Mouse (Mus musculus): Measurements from ENCODE around the gene Agap3.

The Agap3 gene

GRCm38 (mm10) chr5:24474025-24474722 is 22.2 kb downstream of the Agap3 start:
- no peak for DNase-seq (ENCODE audit: extremely low read depth, low read depth)

DNA sequence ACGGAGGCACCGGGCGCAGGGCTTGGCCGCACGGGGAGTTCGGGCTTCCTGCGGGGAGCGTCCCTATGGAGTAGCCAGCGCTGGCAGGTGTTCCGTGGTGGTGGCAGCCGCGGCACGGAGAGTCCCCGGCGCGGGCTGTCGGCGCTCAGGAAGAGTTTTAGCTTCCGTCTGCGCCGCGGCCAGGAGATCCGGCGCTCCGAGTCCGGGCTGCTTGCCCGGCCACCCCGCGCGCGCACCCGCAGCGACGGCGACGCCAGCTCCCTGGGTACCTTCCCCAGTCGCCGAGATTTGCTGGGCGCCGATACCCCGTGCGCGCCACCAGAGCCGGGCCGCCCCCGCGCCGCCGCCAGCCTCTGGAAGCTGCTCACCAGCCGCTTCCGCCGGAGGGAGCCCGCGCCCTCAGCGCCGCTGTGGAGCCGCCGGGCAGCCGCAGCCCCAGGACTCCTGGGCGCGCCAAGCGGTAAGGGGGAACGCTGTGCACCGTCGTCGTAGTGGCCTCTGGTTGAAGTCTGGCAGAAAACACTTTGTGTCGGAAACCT is 22.8 kb downstream of the Agap3 start:
- no peak for DNase-seq (ENCODE audit: extremely low read depth, low read depth)

DNA sequence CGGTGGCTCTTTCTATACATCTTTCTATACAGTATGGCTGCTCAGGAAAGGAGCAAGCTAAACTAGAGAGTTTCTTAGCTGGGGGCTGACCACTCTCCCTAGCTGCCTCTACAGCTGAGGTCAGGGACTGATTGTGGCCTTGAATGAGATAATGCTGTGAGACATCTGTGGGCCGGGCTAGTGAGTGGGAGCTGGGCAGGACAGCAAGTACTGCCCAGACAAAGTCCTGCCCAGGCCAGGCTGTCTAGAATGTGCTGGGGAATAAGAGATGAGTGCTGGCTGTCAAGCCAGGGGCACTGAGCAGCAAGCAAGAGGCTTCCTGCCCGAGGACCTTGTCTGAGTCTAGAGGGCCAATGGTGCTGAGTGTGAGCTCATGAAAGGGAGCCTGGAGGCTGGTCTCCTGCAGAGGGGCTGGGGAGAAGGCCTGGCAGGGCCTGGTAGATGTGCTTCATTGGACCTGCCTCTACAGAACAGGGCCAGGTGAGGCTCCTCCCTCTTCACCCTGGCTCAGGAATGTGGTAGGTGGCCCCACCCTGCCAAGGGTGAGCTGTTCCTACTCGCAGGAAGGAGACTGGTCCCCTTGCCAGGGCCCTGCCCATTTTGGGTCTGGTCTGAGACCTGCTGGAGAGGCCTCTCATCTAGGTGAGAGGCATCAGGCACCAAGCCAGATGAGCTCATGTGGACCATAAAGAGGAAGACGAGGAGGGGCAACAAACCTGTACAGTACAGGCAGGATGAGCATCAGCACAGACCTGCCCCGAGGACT is 23.7 kb downstream of the Agap3 start:
- no peak for DNase-seq (ENCODE audit: extremely low read depth, low read depth)

GRCm38 (mm10) chr5:24477909-24478308 is 25.9 kb downstream of the Agap3 start:
- DNase-seq (ENCODE audit: extremely low read depth, low read depth): no peak

- DNase-seq (ENCODE audit: extremely low read depth, low read depth): no peak
Observed at GRCm38 (mm10) chr5:24481647-24482046, 29.7 kb downstream of the Agap3 start.

DNA sequence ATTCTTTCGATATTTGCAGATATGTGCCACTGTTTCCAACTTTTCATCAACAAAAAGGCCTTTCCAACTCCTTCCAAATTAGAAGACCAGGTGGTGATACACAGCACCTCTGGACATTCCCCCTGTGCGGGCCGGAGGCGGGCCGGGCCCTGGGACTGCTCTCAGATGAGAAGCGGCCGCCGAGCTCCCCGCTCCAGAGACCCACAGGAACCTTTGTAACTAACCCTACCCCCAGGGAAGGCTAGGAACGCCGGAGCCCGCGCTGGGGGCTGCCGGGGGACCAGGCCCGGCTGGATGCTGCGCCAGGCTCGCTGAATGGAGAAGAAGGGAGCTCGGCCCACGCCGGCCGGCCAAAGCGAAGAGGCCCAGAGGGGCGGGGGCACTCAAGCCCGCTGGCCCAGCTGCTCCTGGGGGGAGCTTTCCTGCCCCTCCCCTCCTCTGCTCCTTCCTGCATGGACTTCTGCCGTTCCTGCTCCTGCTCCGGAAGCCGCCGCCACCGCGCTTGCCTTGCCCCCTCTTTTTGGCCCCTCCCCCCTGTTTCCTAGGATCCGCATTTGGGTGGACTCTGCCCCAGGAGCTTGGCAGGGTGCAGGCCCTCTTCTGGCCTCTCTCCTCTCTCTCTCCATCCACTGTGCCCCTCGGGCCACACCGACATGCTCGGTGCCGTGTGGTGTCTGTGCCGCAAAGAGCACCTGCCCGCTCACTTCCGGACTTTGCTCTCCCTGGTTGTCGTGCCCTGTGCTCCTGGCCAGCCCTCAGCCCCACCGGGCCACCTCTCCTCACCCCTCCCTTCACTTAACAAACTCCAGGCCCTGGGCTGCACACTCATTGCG is 30.5 kb downstream of the Agap3 start:
- DNase-seq (ENCODE audit: extremely low read depth, low read depth): no peak

GRCm38 (mm10) chr5:24483326-24483725 is 31.3 kb downstream of the Agap3 start:
- peak; percentile 29 for DNase-seq (ENCODE audit: extremely low read depth, low read depth)

- no peak for DNase-seq (ENCODE audit: extremely low read depth, low read depth)
Observed at GRCm38 (mm10) chr5:24484963-24485362, 33.0 kb downstream of the Agap3 start.

DNA sequence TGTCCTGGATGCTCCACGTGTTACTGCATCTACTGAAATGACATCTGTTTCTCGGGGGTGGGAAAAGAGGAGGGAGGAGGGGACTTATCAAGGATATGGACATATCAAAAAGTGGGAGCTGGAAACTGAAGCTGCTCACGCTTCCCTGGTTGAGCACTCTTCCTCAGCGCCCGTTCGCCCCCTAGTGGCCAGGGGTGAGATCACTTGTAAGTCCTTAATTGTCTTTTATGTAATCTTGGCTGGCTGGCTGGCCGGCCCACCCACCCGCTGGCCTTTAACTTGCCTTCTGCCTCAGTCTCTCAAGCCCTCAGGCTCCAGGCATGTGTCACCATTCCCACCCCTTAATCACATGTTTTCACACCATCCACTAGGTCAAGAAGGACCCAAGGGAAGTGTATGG is 34.1 kb downstream of the Agap3 start:
- peak; percentile 42 for DNase-seq (ENCODE audit: extremely low read depth, low read depth)

- no peak for DNase-seq (ENCODE audit: extremely low read depth, low read depth)
Observed at GRCm38 (mm10) chr5:24486738-24487137, 34.8 kb downstream of the Agap3 start.

- no peak for DNase-seq (ENCODE audit: extremely low read depth, low read depth)
Observed at GRCm38 (mm10) chr5:24490413-24490920, 38.5 kb downstream of the Agap3 start.

DNA sequence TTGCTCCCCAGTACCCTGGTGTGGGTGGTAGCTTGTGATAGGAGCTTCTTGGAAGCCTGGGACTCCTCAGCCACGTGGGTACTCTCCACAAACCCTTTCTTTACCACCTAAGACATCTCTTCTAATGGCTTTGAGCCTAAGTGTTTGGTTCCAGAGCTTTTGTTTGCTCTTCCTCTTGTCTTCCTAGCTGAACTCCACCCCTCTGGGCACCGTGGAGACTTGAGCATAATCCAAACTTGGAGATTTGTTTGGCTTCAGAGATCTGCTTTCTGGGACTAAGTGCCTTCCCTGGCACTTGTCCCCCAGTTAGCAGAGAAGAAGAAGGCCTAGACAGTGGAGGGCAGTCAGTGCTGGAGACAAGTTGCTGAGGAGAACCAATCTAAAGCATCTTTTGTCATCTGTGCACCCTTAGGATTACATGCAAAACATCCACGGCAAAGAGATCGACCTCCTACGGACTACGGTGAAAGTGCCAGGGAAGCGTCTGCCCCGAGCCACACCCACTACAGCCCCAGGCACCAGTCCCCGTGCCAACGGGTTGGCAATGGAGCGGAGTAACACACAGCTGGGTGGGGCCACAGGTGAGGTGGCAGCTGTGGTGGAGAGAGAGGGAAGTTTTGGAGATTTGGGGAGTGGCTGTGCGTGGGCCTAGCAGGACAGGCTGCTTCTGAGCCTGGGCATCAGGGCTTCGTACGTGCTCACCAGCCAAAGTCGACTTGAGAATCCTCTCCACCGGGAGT is 40.7 kb downstream of the Agap3 start:
- DNase-seq (ENCODE audit: extremely low read depth, low read depth): no peak

DNA sequence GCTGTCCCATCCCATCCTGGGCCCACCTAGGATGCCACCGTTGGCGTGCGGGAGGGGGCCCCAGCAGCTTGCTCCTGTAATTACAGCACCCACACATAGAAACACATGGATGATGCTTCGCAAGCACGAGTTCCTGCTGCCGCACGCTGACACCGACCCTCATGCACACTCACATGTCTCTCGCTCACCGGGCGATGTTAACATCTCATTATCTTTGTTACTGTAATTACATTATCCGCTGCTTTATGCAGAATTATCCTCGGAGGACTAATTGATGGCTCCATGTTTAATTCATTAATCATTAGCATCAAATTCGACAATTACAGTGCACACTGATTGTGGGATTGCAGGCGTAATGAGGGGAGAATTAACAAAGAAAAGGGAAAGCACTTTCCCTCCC is 43.0 kb downstream of the Agap3 start:
- no peak for DNase-seq (ENCODE audit: extremely low read depth, low read depth)

DNA sequence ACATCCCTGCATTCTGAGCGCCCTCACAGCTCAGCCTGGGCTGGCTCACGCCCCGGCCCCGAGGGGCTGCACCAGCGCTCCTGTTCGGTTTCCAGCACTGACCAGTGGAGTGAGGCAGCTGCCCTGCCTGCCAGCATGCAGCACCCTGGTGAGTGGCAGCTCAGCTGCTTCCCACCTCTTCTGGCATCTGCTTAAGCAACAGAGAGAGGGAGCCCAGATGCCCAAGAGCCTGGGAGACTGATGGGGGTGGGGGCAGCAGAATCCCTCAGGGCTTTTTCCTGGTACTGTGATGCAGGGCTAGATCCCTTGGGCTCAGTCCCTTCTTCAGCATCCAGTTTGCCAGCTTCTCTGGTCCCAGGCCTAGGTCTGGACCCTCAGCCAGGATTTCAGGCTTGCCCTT is 44.8 kb downstream of the Agap3 start:
- no peak for DNase-seq (ENCODE audit: extremely low read depth, low read depth)

GRCm38 (mm10) chr5:24497526-24497925 is 45.5 kb downstream of the Agap3 start:
- DNase-seq (ENCODE audit: extremely low read depth, low read depth): no peak

DNA sequence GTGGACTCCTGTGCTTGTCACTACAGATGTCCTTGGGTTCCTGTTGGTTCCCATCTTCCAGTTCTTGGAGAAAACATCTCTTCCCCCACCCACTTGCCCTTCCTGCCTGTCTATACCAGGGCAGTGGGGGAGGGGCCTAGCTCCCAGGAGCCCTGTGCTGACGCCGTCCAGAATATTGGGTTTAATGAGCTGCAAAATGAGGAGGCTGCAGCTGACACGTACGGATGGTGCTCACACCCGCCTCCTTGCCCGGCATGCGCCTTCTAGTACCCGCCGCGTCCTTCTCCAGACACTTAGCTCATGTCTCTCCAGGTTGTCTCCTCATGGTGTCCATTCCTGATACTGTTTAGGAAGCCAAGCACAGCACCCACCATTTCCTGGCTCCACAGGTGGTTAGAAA is 47.1 kb downstream of the Agap3 start:
- DNase-seq (ENCODE audit: extremely low read depth, low read depth): no peak

GRCm38 (mm10) chr5:24500851-24501250 is 48.9 kb downstream of the Agap3 start:
- DNase-seq (ENCODE audit: extremely low read depth, low read depth): no peak

DNA sequence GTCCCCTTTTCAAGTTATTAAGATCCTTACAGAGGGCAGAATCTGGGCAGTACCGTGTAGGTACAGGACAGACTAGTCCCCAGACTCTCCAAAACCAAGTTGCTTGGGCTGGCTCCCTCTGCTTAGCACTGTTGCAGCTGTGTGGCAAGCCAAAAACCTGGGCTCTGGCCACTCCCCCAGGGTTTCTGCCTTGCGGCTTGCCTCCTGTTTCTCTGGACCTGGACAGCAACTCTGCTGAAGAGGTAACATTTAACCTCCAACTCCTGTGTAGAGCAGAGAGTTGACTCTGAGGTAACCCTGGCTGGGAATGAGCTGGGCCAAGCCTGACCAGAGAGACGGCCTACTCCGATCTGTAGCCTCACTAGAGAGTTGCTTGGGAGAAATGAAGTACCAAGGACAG is 50.8 kb downstream of the Agap3 start:
- no peak for DNase-seq (ENCODE audit: extremely low read depth, low read depth)

DNA sequence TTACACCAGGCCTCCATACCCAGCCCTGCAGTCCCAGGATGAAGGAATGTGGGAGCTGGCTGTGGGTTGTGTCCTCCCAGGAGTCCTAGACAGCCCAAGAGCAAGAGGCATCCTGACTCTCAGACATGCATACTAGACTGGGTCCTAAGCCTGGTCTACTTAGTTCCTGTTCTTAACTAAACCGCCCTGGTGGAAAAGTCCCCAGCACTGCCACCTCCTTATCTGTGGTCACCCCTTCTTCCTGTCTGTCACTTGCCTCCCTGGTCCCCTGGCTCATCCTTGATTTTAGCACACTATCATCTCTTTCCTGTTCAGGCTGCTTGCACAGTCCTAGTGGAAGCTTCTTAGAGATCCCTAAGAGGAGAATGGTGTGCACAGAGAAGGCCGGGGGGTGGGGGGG is 53.5 kb downstream of the Agap3 start:
- peak; percentile 95 for DNase-seq (ENCODE audit: extremely low read depth, low read depth)

DNA sequence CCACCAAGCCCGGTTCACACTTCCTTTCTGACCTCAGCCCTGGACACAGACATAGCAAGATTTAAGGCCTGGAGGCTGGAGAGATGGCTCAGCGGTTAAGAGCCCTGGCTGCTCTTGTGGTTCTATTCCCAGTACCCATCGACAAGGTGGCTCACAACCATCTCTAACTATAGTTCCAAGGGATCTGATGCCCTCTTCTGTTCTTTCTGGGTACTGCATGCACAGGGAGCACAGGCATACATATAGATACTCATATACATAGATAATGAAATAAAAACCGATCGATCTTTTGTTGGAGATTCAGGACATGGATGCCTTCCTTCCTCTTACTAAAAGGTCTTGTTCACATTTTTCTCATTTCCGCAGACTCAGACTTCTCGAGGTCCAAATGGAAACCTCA is 56.4 kb downstream of the Agap3 start:
- DNase-seq (ENCODE audit: extremely low read depth, low read depth): no peak

DNA sequence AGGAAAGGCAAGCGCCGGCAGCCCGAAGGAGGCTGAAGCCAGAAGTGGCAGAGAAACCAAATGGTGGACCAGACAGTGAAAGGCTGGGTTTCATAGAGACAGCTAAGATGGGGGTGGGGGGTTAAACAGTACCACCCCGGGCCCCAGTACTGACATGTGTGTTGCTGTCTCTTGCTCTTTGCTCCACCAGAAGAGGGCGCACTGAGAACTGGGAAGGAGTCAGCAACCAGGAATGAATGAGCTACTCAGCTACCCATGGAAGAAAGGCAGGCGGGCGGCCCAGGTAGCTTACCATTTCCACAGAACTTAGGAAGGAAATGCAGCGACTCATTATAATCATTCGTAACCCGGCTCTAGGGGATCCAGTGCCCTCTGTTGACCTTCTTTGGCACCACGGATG is 58.7 kb downstream of the Agap3 start:
- no peak for DNase-seq (ENCODE audit: extremely low read depth, low read depth)
